Mouse (Mus musculus) embryonic fibroblast, embryonic 13.5 days (primary cell): ENCODE measurements around the gene Stk11ip.

ENCODE experiments used
- CTCF ChIP-seq: IDR thresholded peaks from 2 replicates; pipeline ENCODE4 v1.5.1; 2011; ENCODE audit warnings: mild to moderate bottlenecking, control low read depth, low read length, moderate library complexity, borderline replicate concordance; ENCODE audit not compliant: insufficient read depth
- POLR2A ChIP-seq: IDR thresholded peaks from 2 replicates; pipeline ENCODE4 v1.6.1; 2011; ENCODE audit warnings: low read depth, mild to moderate bottlenecking, control low read depth, low read length, moderate library complexity

- TF ChIP-seq CTCF = no peak
- TF ChIP-seq POLR2A = no peak
These were observed 26.3 kb upstream of the Stk11ip start for GRCm38 (mm10) chr1:75494878-75495548.
